Mouse (Mus musculus): ENCODE data around the gene Slamf9. TPM values are rescaled to one million over a fixed set of nuclear protein-coding genes. Genes with fewer than 3 reads are reported as not detected.

Slamf9 gene
- total RNA-seq (2021) = 1 to 10 TPM; 1.1 to 1.5 TPM

DNA sequence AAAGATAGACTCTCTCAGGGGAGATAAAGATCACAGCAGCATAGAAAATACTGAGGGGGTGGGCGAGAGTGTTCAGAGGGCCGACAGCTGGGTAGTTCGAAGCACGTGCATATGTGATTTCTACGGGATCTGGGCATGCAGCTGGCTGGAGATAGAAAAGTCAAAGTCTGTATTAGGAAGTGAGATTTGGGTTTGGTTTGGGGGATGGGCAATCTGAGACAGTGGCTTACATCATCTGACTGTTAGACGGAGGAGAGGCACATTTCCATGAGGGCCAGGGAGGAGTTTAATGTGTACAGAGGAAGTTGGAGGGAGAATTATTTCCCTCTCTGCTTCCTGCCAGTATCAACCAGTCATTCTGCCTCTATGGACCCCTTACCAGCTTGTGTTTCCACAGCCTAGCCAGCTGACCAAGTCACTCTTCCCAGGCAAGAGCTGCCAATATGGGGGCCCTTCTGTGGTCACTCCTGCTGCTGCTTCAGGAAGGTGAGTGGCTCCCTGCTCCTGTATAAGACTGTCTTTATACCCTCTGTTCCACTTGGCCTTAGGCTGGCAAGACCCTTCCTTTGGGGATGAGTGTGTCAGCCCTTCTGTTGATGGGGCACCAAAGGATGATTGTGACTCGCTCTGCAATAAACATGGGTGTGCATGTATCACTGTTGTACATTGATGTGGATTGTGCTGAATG lies at the start of gene Slamf9:
Slamf9 (plus strand) TSS at position 305 of the 688 bp plus-strand sequence.
- intact Hi-C loops (cut with DNase I) = no loop called here
- DNase-seq = no peak

- DNase-seq = no peak
- intact Hi-C loops (cut with DNase I) = no loop called here
Observed at GRCm38 (mm10) chr1:172426419-172426818, 48.7 kb upstream of the Slamf9 start.

- intact Hi-C loops (cut with DNase I) = no loop called here
Observed at GRCm38 (mm10) chr1:172427841-172428240, 47.3 kb upstream of the Slamf9 start.

DNA sequence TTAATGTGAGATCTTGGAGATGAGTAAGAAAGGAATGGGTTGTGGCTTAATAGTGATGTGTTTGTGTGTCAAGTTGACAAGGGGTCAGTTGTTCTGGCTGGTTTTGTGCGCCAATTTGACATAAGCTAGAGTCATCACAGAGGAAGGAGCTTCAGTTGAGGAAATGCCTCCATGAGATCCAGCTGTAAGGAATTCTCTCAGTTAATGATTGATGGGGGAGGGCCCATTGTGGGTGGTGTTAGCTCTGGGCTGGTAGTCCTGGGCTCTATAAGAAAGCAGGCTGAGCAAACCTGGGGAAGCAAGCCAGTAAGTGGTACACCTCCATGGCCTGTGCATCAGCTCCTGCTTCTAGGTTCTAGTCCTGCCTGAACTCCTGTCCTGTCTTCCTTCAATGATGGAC lies 46.5 kb upstream of the Slamf9 start:
- intact Hi-C loops (cut with DNase I) = no loop called here
- no peak for DNase-seq

More at GRCm38 (mm10) chr1:172427841-172428240, 47.3 kb upstream of the Slamf9 start:
- no peak for DNase-seq

GRCm38 (mm10) chr1:172430731-172431220 lies 44.4 kb upstream of the Slamf9 start:
- DNase-seq = no peak
- intact Hi-C loops (cut with DNase I) = no loop called here

- peak; percentile 52 to 56 for DNase-seq
- intact Hi-C loops (cut with DNase I) = loop anchor here (2.0 kb wide), 1 partner anchor 19 kb away; no protein-coding TSS in a partner anchor
Observed at GRCm38 (mm10) chr1:172431836-172432586, 43.1 kb upstream of the Slamf9 start.

GRCm38 (mm10) chr1:172432587-172432955 lies 42.6 kb upstream of the Slamf9 start:
- intact Hi-C loops (cut with DNase I) = loop anchor here (2.0 kb wide), 1 partner anchor 20 kb away; no protein-coding TSS in a partner anchor
- DNase-seq = no peak

DNA sequence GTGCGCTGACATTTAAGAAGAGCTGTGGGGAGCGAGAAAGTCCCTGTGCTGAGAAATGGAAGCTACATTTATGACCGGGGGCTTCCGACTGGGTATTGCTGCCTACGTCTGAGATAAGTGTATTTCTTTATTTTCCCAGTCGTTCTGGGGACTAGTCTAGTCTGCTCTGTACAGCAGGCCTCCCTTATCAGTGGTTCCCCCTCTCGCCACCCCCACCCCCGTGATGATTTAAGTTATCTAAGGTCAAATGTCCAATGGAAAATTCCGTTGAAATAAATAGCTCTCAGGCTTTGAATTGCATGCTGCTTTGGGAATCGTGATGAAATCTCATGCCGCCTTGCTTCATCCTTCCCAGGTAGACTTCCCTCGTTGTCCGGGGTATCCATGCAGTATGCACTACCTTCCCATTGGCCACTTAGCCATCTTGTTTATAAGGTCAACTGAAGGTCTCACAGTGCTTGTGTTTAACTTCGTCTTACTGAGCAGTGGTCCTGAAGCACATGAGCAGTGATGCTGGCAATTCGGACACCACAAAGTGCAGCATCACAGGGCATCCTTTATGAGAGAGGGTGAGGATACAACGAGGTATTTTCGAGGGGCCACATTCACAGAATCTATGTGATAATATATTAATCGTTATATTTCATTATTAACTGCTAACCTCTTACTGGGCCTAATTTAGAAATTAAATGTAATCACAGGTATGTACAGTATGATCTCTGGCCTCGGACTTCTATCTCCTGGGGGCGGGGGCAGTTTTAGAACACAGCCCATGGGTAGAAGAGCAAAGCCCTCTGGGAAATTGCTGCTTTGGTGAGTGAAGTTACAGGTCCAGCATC lies 41.9 kb upstream of the Slamf9 start:
- intact Hi-C loops (cut with DNase I) = loop anchor here (2.0 kb wide), 1 partner anchor 20 kb away; no protein-coding TSS in a partner anchor
- DNase-seq = no peak

GRCm38 (mm10) chr1:172433851-172434165 lies 41.4 kb upstream of the Slamf9 start:
- intact Hi-C loops (cut with DNase I) = loop anchor here (2.0 kb wide), 1 partner anchor 21 kb away; no protein-coding TSS in a partner anchor
- no peak for DNase-seq

DNA sequence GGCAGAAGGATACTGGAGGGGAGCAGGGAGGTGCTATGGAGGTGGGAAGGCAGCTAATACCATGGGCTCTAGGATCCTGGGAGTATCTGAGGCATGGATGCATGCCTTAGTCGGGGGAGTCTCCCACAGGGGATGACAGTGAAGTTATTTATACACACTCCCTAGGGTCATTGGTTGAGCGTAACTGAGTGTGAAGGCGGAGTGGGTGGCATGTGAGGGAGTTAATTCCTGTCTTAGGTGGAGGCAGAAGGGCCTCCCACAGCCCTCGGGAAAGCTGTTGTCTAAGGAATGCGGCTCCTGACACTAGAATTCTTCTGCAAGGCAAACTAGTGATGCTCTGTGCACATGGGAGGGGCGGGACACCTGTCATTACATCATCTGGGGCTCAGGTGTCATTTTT lies 38.4 kb upstream of the Slamf9 start:
- no peak for DNase-seq
- intact Hi-C loops (cut with DNase I) = no loop called here

DNA sequence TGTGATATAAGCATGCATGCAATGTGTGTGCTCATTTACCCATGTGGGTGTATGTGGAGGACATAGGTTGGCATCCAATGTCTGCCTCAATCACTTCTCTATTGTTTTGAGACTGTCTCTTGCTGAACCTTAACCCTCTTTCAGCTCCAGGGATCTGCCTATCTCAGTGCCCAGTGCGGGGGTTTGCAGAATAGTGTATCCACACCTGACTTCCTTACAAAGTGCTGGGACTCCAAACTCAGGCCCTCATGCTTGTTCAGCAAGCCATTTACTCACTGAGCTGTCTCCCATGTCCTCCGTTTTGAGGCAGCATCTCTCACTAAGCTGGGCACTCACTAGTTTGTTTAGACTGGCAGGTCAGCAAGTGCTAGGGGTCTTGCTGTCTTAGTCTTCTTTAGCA lies 36.5 kb upstream of the Slamf9 start:
- no peak for DNase-seq
- intact Hi-C loops (cut with DNase I) = no loop called here

DNA sequence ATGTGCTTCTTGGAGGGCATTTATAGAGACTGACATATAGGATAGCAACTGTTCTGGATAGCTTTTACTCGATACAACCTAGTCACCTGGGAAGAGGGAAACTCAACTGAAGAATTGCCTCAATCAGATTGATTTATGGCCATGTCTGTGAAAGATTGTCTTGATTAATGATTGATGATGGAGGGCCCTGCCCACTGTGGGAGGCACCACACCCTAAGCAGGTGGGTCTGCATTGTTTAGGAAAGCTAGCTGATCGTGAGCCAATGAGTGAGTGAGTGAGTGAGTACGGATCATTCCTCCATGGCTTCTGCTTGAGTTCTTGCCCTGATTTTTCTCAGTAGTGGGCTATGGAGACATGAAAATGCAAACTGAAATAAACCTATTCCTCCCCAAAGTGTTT lies 34.6 kb upstream of the Slamf9 start:
- no peak for DNase-seq
- intact Hi-C loops (cut with DNase I) = no loop called here

DNA sequence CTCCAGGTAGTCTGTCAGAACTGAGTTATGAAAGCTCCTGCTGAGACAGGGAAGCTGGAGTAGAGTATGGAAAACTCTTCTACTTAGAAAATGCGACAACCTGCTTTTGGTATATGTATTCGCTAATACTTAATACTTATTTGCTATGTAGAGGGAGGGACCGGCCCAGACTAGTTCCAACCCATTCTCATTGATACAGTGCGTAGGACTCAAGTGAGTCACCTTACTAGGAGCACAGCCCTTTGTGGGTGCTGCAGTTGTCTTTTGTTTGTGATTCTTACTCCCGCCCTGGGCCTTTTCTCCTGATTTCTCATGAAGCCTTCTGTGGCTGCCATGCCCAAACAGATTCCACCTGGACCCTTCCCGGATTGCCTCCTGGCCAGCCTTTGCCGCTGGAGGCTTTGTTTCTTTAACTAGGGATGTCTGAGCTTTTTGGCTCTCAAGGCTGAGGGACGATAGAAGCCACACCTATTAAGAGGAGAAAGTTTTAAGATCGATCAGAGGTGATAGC lies 33.2 kb upstream of the Slamf9 start:
- no peak for DNase-seq

DNA sequence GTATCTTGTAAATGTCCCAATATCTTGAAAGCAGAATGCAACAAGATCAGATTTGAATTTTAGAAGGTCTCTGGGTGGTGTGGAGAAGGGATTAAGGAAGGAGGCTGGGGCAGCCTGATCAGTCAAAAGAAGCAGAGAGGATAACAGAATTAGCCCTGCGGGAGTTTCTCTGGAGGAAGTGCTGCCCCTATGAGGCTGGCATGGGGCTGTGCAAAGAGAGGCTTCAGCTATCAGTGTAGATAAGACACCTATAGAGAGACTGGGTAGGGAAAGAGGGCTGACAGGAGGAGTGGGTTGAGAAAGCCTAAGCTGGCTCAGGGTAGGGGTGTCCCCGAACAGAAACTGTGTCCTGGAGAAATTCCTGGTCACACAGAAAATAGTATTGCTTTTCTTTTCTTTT lies 24.9 kb upstream of the Slamf9 start:
- intact Hi-C loops (cut with DNase I) = no loop called here
- no peak for DNase-seq

More for the DNA sequence above, 33.2 kb upstream of the Slamf9 start:
- intact Hi-C loops (cut with DNase I) = no loop called here

GRCm38 (mm10) chr1:172450848-172451470 lies 24.2 kb upstream of the Slamf9 start:
- intact Hi-C loops (cut with DNase I) = no loop called here
- no peak for DNase-seq

DNA sequence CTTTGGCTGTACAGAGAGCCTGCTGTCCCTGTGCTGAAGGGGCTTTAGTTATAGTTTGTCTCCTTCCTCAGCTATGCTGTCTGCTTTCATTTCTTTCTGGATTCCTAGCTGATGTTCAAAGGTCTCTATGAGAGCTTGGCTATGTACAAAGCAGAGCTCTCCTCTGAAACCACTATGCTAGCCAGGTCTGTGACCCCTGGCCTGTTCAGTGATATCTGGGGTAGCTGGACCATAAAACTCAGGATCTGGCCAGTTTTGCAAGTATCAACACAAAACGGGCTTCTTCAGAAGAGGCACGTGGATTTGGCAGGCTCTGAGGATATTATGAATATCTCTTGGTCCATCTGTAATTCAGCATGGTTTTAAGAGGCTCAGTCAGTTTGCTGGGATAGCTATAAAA lies 22.2 kb upstream of the Slamf9 start:
- no peak for DNase-seq
- intact Hi-C loops (cut with DNase I) = no loop called here

GRCm38 (mm10) chr1:172453810-172454209 lies 21.3 kb upstream of the Slamf9 start:
- intact Hi-C loops (cut with DNase I) = no loop called here
- DNase-seq = no peak

DNA sequence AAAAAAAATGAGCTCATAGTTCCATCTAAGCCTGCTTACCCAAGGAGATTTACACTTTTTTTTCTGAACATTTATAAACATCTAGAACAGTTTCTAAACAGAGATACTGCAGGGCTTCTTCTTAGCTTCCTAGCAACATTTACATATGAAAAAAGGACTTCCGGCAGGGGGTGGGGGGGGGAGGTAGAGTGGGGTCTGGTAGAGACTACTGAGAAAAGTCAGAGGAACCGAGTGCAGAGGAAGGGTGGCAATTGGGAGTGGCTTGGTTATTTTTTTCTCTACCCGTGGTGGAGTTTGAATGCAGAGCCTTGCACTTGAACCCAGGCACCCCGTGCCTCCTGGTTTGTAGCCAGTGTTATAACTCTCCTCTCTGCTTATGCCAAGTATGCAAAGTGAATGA lies 19.7 kb upstream of the Slamf9 start:
- intact Hi-C loops (cut with DNase I) = no loop called here
- no peak for DNase-seq

GRCm38 (mm10) chr1:172456001-172456677 lies 19.0 kb upstream of the Slamf9 start:
- intact Hi-C loops (cut with DNase I) = no loop called here
- peak in 1 of 2 experiments; percentile 17 for DNase-seq

GRCm38 (mm10) chr1:172457196-172457595 lies 18.0 kb upstream of the Slamf9 start:
- intact Hi-C loops (cut with DNase I) = no loop called here
- DNase-seq = no peak

Data from heart, postnatal 36 days (tissue).